Mouse (Mus musculus): Measurements from ENCODE around the gene Rgs3.

The Rgs3 gene

DNA sequence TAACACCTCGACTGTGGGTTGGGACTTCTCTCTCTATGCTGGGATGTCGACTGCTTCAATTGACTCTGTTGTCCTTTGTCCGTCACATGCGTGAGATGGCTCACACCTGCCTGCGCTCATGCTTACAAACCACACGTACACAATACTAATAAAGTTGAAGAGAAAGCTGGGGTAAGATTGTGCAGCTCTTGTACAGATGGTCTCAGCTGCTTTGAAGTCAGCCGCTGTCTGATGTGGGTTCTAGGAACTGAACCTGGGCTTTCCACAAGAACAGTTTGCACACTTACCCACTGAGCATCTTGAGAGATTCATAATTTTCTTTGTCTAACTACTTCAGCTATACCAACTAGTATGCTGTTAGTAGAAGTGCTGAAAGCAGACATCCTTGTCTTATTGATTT lies 7.7 kb upstream of the Rgs3 start:
- peak; percentile 65 for DNase-seq (ENCODE audit: low spot score)

DNA sequence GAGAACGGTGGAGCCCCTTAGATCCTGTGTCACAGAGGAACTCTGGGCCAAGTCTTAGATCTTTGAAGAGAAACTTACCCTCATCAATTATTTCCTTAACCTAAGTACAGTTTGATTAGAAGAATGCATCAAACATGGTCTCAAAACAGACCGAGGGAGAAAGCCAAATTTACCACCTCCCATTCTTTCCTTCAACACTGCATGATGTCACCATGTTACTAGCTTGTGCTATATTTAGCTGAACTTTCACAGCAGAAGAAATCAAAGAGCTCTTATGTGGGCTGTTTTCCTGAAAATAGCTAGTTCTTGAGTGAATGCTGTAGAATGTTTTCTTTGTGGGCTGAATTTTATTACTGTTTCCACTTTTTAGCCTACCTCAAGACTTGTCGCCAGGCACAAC lies 2.2 kb upstream of the Rgs3 start:
- no peak for DNase-seq (ENCODE audit: low spot score)

GRCm38 (mm10) chr4:62560963-62561629 lies 1.4 kb downstream of the Rgs3 start:
- DNase-seq (ENCODE audit: low spot score): peak; percentile 83

GRCm38 (mm10) chr4:62561630-62562001 lies 2.0 kb downstream of the Rgs3 start:
- DNase-seq (ENCODE audit: low spot score): no peak

GRCm38 (mm10) chr4:62562006-62562405 lies 2.4 kb downstream of the Rgs3 start:
- DNase-seq (ENCODE audit: low spot score): peak; percentile 64

DNA sequence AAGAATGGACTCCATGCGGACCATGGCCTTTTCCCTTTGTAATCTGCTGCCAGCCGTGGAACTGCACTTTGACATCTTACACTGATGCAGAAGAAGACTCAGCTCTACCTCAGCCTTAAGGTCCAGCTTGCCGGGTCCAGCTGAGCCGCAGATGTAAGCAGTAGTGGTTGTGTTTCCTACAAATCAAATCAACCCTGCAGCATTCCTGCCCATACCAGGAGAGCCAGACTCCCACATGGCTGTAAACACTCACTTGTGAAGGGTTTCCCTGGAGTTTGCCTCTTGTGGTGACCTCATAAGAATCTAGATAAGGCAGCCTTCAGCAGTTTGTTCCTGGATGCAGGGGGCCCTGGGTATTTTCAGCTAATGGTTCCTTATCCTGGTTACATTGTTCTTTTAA lies 6.9 kb downstream of the Rgs3 start:
- DNase-seq (ENCODE audit: low spot score): no peak

DNA sequence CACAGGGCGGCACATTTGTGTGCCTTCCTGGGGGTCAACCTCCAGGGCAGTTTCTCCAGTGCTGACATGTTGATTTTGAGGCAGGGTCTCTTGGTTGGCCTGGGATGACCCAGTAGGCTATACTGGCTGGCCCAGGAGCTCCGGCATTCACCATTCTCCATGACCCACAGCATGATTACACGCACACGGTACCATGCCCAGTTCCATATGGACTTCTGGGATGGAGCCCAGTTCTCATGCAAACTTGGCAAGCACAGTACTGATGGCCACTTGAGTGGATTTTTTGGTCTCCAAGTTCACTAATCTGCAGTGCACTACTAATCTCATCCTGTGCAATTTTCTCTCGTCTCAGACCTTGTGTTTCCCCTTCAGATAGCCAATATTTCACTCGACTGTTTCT lies 8.0 kb downstream of the Rgs3 start:
- no peak for DNase-seq (ENCODE audit: low spot score)

DNA sequence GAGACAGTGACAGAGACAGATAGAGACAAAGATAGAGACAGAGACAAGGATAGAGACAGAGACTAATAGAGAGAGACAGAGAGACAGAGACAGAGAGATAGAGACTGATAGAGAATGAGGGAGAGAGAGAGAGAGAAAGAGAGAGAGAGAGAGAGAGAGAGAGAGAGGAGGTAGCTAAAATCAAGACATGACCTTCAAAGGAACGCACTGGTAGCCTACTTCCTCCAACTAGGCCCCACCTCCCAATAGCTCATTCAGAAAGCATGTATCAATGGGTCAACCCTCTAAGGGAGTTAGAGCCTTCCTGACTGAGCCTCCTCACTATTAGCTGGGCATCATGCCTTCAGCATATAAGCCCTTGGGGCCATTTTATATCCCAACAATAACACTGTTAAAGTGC lies 8.7 kb downstream of the Rgs3 start:
- DNase-seq (ENCODE audit: low spot score): no peak

DNA sequence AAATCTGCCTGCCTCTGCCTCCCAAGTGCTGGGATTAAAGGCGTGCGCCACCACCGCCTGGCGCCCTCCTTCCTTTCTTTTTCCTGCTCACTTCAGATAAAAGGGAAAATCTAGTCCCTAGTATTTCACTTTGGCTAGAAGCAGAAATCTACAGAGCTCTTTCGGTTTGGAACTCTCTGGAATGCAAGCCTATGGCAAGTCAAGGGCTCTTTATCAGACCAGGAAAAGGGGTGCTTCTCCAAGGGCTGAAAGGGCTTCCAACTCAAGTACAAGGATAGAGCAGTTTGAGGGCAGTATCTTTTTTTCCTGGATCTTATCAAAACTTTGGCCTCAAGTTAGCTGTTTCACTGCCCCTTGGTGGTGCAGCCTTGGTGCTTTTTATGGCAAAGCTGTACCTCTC lies 10.0 kb downstream of the Rgs3 start:
- DNase-seq (ENCODE audit: low spot score): no peak

DNA sequence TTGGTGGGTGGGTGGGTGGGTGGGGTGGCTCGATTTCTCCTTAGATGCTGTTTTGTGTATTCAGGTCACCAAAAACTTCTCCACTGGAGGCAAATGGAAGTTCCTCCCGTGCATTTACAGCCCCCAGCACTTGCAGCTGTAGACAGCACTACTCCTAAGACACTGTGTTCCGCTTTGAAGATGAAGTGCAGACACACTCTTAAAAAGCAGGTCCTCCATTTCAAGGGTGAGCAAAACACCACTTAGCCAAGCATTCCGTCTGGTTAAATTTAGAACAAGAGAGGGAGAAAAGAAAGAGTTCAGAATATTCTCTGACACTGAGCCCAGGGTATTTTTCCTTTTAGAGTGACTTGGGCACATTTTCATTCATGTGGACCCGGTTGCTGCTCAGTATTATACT lies 10.4 kb downstream of the Rgs3 start:
- DNase-seq (ENCODE audit: low spot score): no peak

DNA sequence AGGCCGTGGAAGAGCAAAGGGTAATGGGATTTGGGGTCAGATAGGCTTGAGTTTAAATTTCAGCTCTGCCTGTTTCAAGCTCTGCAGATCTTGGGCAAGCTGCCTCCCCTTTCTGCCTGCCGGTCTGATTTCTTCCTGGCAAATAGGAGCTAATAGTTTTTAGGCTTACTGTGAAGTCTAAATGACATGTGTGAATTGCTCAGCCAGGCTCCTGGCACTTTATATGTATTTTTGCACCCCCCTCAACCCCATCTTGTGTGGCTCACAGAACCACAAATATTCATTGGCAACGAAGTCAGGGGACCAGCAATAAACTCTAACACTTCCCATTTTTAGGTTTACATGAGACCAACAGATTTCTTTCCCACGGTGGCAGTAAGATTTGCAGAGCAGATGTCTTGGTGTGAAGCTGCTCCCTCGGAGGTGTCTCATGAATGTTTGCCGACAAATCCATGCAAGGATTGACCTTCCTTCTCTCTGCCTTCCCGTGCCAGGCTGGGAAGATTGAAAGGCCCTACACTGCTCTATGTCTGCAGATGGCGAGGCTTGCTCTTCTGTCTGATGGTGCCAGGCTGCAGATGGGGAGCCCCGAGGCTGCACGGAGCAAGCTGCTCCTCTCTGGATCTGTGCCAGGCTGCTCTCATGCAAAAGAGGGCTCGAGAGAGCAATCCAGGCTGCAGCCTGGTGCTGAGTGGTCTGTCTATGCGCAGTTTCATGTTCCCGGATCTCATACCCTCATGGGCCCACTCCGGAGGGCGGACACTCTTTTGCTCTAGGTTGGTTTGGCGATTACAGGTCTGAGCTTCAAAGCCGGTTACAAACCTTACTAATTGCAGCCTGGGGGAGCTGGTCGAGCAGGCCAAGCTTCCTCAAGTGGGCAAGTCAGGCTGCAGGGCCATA lies 23.0 kb downstream of the Rgs3 start:
- DNase-seq (ENCODE audit: low spot score): no peak

DNA sequence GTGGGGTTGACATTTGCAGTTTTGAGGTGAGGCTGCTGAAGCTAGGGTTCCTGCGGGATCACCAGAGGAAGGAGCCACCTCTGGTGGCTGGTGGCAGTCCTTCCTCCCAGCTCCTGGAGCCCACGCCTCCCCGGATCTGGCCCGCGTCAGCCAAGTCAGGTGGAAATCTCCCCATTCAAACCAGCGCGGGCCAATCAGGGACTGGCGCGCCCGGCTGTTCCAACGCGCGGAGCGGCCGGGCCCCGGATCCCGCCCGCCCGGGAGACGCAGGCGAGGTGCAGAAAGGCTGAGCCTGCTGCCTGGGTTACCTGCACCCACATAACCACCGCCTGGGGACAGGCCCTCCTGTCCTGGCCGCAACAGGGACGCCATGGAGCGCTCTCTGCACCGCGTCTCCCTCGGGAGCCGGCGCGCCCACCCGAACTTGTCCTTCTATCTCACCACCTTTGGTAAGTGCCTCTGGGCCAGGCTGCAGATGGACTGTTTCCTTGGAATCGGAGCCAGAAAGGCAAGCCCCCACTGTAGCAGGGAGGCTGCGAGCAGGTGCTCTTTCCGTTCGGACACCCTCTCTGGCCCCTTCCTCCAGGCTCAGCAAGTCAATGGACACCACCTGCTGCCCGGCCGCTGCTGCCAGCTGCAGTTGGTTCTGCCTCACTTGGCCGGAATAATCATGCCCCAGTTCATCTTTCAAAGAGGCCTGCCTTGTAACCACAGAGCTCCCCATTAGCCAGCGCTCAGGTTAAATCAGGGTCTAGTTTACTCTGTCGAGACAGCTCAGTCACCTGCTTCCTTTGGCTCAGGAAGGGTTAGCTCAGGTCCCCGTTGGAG lies 23.8 kb downstream of the Rgs3 start:
- peak; percentile 61 for DNase-seq (ENCODE audit: low spot score)

- DNase-seq (ENCODE audit: low spot score): peak; percentile 54
Observed at GRCm38 (mm10) chr4:62587067-62587466, 27.4 kb downstream of the Rgs3 start.

DNA sequence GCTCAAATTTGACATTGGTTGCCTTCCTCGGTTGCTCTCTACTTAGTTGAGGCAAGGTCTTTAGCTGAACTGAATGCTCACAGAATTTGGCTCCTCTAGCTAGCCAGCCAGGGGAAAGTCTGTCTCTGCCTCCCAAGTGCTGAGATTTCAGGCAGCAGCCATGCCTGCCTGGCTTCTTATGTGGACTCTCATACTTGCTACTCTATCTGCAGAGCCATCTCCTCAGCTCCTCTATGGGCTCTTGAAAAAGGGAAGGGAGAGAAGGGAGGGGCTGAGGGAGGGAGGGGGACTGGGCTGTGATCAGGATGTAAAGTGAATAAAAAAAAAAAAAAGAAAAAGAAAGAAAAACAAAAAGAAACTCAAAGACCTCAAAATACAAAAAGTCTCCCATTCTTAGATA lies 31.2 kb downstream of the Rgs3 start:
- DNase-seq (ENCODE audit: low spot score): no peak

DNA sequence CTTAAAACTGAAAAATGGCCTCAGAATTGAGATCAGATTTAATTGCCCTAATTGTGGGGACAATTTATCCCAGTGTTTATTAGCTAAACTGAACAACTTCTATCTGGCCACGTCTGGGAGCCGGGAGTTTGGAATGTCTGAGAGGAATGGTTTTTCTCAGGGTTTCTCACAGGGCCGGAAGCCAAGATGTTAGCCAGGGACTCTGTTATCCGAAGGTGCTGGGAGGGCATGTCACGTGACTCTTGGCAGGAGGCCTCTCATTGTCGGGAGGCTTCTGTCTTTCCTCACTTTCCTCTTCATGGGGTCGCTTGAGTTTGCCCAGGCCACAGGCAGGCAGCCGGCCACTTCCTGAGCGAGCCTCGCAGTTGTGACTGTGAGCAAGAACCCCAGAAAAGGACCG lies 31.7 kb downstream of the Rgs3 start:
- no peak for DNase-seq (ENCODE audit: low spot score)

DNA sequence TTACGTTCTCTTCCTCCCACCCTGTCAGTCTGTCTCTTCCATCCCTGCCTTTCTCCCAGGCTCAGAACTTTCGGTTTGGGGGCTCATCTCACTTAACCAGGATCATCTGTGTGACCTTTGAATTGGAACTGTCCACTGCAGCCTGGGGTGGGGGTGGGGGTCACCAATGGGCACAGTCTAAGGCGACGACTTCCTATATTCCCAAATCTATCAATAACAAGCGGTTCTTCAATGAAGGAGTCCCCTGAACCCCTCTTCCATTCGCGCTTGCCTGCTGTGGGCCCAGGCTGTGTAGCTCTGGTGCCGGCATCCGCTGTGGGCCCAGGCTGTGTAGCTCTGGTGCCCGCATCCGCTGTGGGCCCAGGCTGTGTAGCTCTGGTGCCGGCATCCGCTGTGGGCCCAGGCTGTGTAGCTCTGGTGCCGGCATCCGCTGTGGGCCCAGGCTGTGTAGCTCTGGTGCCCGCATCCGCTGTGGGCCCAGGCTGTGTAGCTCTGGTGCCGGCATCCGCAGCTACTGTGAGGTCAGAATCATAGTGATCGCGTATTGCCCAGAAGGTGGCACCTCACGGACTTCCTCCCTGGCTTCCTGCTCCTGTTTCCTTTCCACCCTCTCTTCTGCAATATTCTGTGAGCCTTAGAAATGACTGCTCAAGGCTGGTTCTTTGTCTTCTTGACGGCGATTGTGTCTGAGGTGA lies 34.0 kb downstream of the Rgs3 start:
- DNase-seq (ENCODE audit: low spot score): peak; percentile 85

DNA sequence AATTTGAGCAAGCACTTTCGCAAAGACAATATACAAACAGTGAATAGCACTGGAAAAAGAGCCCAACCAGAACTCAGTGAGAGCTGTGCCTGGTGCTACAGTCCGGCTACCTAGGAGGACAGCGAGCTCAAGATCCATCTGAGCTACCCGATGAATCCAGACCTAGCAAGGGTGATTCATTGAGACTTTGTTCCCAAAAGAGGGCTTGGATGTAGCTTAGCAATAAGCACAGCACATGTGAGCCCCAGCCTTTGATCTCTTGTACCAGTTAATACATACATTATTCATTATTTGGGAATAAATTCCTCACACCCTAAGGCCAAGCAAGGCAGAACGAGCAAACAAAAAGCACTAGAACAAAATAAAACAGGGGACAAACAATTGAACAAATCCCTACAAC lies 34.8 kb downstream of the Rgs3 start:
- no peak for DNase-seq (ENCODE audit: low spot score)

GRCm38 (mm10) chr4:62596051-62596450 lies 36.4 kb downstream of the Rgs3 start:
- no peak for DNase-seq (ENCODE audit: low spot score)

DNA sequence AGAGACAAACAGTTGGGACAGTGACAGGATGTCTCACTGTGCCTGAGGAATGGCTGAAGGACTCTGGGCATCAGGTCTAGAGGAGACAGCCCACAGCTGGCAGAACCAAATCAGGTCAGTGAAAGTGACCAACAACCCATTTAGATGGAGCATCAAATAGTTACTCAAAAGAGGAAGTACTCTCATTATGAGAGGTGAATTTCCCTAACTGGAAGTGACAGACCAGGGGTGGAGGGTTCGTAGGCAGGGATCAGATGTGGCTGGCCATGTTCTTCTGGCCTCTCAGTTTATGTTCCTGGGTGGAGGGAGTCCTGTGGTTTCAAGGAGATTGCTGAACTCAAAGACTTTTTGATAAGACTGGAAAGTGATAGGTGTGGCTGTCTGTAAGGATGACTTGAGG lies 40.9 kb downstream of the Rgs3 start:
- DNase-seq (ENCODE audit: low spot score): no peak

GRCm38 (mm10) chr4:62603607-62604006 lies 44.0 kb downstream of the Rgs3 start:
- no peak for DNase-seq (ENCODE audit: low spot score)

DNA sequence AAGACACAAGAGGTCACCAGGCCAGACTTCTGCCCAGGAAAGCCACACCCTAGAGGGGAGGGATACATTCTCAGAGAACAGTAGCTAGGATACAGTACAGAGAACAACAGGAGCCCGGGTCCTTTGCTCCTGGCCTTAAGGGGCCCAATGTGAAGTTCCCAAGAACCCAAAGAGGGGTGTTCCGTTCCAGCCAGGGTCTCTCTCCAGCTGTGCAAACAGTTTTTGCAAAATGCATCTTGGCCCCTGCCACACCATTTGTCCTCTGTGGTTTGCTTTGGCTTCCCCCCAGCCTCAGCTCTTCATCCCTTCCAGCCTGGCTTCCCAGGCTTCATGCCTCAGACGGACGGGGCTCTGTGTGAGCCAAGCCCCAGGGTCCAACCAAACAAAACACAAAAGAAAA lies 44.4 kb downstream of the Rgs3 start:
- no peak for DNase-seq (ENCODE audit: low spot score)

GRCm38 (mm10) chr4:62605856-62606541 lies 46.4 kb downstream of the Rgs3 start:
- DNase-seq (ENCODE audit: low spot score): no peak

Measured in T-cell, adult 2 months (primary cell).